Mouse (Mus musculus) embryonic facial prominence, embryonic 14.5 days (tissue): ENCODE results near the gene Arsg. TPM values are rescaled to one million over a fixed set of nuclear protein-coding genes. Genes with fewer than 3 reads are reported as not detected.

Source experiments
- microRNA-seq: library from miRNA; unstranded; fragments of <30 nt; microRNA quantifications from one replicate; pipeline ENCODE4, GENCODE M21; 2016; ENCODE audit warnings: borderline number of aligned reads
- polyA plus RNA-seq: library from polyadenylated mRNA; unstranded; fragments of >200 nt; fragmentation: Nextera tagmentation; extraction: Ambion mirVana; gene quantifications from 2 replicates; pipeline ENCODE4 v1.2.1, GENCODE M21; 2014

Arsg gene
- polyA plus RNA-seq, 1 experiment from 2014 or later = 4.3 TPM

Small RNA genes within 50 kb of the gene (microRNA-seq; reads per million reads assigned to microRNA genes)
- gene Gm25540 = not detected

Other genes with a start within 250 kb of the Arsg start
- gene Rgs9, start 175.2 kb upstream of the Arsg start, polyA plus RNA-seq = 1.4 and 1.8 TPM in 2 replicates
- 23.4 and 24.5 TPM in 2 replicates for gene Gna13, start 110.5 kb upstream of the Arsg start, polyA plus RNA-seq
- 0.08 TPM in 1 of 2 replicates, not detected in the other for gene 9930022D16Rik, start 59.5 kb upstream of the Arsg start, polyA plus RNA-seq
- 39.3 and 40.9 TPM in 2 replicates for gene Amz2, start 47.4 kb upstream of the Arsg start, polyA plus RNA-seq
- gene Slc16a6, start 224 bp downstream of the Arsg start, polyA plus RNA-seq = 5.6 and 7.9 TPM in 2 replicates
- 36.1 and 37.8 TPM in 2 replicates for gene Wipi1, start 138.6 kb downstream of the Arsg start, polyA plus RNA-seq
- gene Prkar1a, start 176.0 kb downstream of the Arsg start, polyA plus RNA-seq = 432 and 435 TPM in 2 replicates
- 6.2 and 7.3 TPM in 2 replicates for gene Fam20a, start 248.9 kb downstream of the Arsg start, polyA plus RNA-seq